Mouse (Mus musculus): ENCODE measurements around the gene Ctso. TPM values are rescaled to one million over a fixed set of nuclear protein-coding genes. Genes with fewer than 3 reads are reported as not detected.

The Ctso gene
- total RNA-seq, 1 experiment: 0.49 TPM

DNA sequence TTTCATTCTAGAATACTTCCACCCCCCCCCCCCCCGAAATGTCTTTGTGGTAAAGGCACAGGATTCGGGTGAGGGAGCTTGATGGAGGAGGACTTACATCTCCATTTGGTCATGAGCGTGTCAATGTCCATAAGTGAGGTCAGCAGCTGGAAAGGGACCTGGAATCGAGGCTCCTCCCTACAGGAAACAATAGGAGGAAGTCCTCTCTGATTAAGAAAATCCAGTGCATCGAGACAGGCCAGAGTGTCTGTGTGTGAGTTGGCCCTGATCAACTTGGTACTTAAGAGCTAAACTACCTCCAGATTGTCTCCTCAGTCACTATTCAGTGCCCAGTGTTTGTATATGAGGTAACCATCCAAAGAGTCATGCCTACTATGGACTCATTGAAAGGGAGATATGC is 28.9 kb downstream of the Ctso start:
- no peaks in the 10 kb centered on the region for H3K9me3 ChIP-seq (ENCODE audit: control insufficient read depth, insufficient read depth, low read depth, low read length)
- H3K36me3 ChIP-seq (ENCODE audit: control insufficient read depth, insufficient read depth, low read length, poor library complexity, severe bottlenecking): no peaks in the 10 kb centered on the region
- TF ChIP-seq HCFC1 (IDR thresholded peaks at IDR 0.05; ENCODE audit: borderline replicate concordance, insufficient read depth, low read length) (no peak), ZC3H11A (IDR thresholded peaks at IDR 0.05; ENCODE audit: borderline replicate concordance, low read depth, low read length) (no peak), MAFK (IDR thresholded peaks at IDR 0.05; ENCODE audit: insufficient read depth, low read depth, low read length) (no peak), ZNF384 (IDR thresholded peaks at IDR 0.05; ENCODE audit: low read depth, low read length) (no peak), CHD2 (IDR thresholded peaks at IDR 0.05; ENCODE audit: low read depth, low read length) (no peak)
- DNase-seq (ENCODE audit: low read depth, low spot score): no peak
- no peak overlapping the region for H3K4me3 ChIP-seq (ENCODE audit: insufficient read depth in 1 of 2, low read depth in 1 of 2, low read length in 2 of 2, poor library complexity in 1 of 2, severe bottlenecking in 1 of 2)
- in situ Hi-C loops (cut with MboI; ENCODE audit: low sequenced_read_pairs in 2 of 2, unreplicated experiment in 2 of 2): no loop called here
- H3K27ac ChIP-seq (ENCODE audit: insufficient read depth, low read depth, low read length, poor library complexity, severe bottlenecking): no peak overlapping the region
- no peaks in the 10 kb centered on the region for H3K4me1 ChIP-seq (ENCODE audit: control insufficient read depth in 2 of 2, insufficient read depth in 2 of 2, low read length in 2 of 2, poor library complexity in 1 of 2)
- H3K9ac ChIP-seq (ENCODE audit: insufficient read depth, low read depth, low read length, poor library complexity, severe bottlenecking): no peak overlapping the region

DNA sequence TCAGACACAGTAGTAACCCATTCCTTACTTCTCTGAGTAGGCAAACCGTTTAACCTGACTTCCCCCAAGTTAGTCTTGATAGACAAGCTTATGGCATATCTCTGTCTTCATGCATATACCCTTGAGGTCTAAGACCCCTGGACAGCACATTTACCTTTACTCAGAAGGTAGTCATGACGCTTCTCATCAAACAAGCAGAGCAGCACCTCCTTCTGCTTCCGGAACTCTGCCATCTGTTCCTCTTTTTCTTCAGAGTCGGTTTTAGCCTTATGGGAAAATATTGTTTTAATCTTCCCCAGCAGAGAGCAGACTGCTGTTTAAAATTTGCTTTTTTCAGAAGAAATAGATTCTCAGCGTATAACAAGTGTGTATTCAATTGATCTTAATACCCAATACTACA is 31.4 kb downstream of the Ctso start:
- DNase-seq (ENCODE audit: low read depth, low spot score): no peak
- in situ Hi-C loops (cut with MboI; ENCODE audit: low sequenced_read_pairs in 2 of 2, unreplicated experiment in 2 of 2): no loop called here

DNA sequence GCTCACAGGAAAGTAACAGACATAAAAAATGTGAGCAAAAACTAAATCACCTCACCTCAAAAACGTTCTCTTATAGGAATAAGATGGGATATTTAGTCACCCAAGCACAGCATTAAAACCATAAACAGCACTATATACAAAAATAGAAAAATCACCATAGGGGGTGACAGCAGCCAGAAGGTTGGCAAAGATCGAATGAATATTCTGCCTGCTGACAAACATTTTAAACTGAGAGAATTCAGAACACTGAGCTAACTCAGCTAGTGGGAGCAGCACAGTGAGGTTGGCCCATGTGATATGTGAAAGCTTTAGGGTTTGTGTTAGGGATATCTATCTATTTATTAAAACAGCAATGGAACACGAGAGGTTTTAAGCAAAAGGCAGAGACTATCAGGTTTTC is 32.2 kb downstream of the Ctso start:
- DNase-seq (ENCODE audit: low read depth, low spot score): no peak
- in situ Hi-C loops (cut with MboI; ENCODE audit: low sequenced_read_pairs in 2 of 2, unreplicated experiment in 2 of 2): no loop called here
- no peaks in the 10 kb centered on the region for H3K4me1 ChIP-seq (ENCODE audit: control insufficient read depth in 2 of 2, insufficient read depth in 2 of 2, low read length in 2 of 2, poor library complexity in 1 of 2)
- TF ChIP-seq HCFC1 (IDR thresholded peaks at IDR 0.05; ENCODE audit: borderline replicate concordance, insufficient read depth, low read length): no peak
- no peak for TF ChIP-seq ZNF384 (IDR thresholded peaks at IDR 0.05; ENCODE audit: low read depth, low read length)
- no peak for TF ChIP-seq CHD2 (IDR thresholded peaks at IDR 0.05; ENCODE audit: low read depth, low read length)
- TF ChIP-seq ZC3H11A (IDR thresholded peaks at IDR 0.05; ENCODE audit: borderline replicate concordance, low read depth, low read length): no peak
- TF ChIP-seq MAFK (IDR thresholded peaks at IDR 0.05; ENCODE audit: insufficient read depth, low read depth, low read length): no peak
- H3K9me3 ChIP-seq (ENCODE audit: control insufficient read depth, insufficient read depth, low read depth, low read length): no peaks in the 10 kb centered on the region
- H3K36me3 ChIP-seq (ENCODE audit: control insufficient read depth, insufficient read depth, low read length, poor library complexity, severe bottlenecking): no peaks in the 10 kb centered on the region
- H3K27ac ChIP-seq (ENCODE audit: insufficient read depth, low read depth, low read length, poor library complexity, severe bottlenecking): no peak overlapping the region
- H3K9ac ChIP-seq (ENCODE audit: insufficient read depth, low read depth, low read length, poor library complexity, severe bottlenecking): no peak overlapping the region
- H3K4me3 ChIP-seq (ENCODE audit: insufficient read depth in 1 of 2, low read depth in 1 of 2, low read length in 2 of 2, poor library complexity in 1 of 2, severe bottlenecking in 1 of 2): no peak overlapping the region

More for the DNA sequence above, 31.4 kb downstream of the Ctso start:
- H3K27ac ChIP-seq (ENCODE audit: insufficient read depth, low read depth, low read length, poor library complexity, severe bottlenecking): no peak overlapping the region
- no peaks in the 10 kb centered on the region for H3K9me3 ChIP-seq (ENCODE audit: control insufficient read depth, insufficient read depth, low read depth, low read length)
- TF ChIP-seq ZNF384 (IDR thresholded peaks at IDR 0.05; ENCODE audit: low read depth, low read length) (no peak), CHD2 (IDR thresholded peaks at IDR 0.05; ENCODE audit: low read depth, low read length) (no peak), HCFC1 (IDR thresholded peaks at IDR 0.05; ENCODE audit: borderline replicate concordance, insufficient read depth, low read length) (no peak), MAFK (IDR thresholded peaks at IDR 0.05; ENCODE audit: insufficient read depth, low read depth, low read length) (no peak), ZC3H11A (IDR thresholded peaks at IDR 0.05; ENCODE audit: borderline replicate concordance, low read depth, low read length) (no peak)
- H3K36me3 ChIP-seq (ENCODE audit: control insufficient read depth, insufficient read depth, low read length, poor library complexity, severe bottlenecking): no peaks in the 10 kb centered on the region
- no peak overlapping the region for H3K4me3 ChIP-seq (ENCODE audit: insufficient read depth in 1 of 2, low read depth in 1 of 2, low read length in 2 of 2, poor library complexity in 1 of 2, severe bottlenecking in 1 of 2)
- no peaks in the 10 kb centered on the region for H3K4me1 ChIP-seq (ENCODE audit: control insufficient read depth in 2 of 2, insufficient read depth in 2 of 2, low read length in 2 of 2, poor library complexity in 1 of 2)
- no peak overlapping the region for H3K9ac ChIP-seq (ENCODE audit: insufficient read depth, low read depth, low read length, poor library complexity, severe bottlenecking)

DNA sequence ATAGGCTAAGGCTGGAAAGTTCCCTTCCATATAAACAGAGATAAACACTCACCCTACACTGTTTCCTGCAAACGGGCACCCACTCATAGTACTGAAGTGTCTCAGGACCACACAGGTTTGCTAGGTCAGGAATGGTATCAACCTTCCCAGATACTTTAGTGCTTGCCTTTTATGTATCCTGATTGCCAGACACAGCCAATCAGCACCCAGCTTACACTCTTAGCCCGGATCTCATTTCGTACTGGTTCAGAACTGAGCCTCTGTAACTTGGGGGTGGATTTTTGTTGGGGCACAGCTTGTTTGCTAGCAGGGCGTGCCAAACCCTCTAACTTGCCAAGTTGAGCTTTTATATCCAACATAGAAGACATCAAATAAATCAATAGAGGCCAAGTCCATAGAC is 43.2 kb downstream of the Ctso start:
- in situ Hi-C loops (cut with MboI; ENCODE audit: low sequenced_read_pairs in 2 of 2, unreplicated experiment in 2 of 2): no loop called here
- no peaks in the 10 kb centered on the region for H3K4me1 ChIP-seq (ENCODE audit: control insufficient read depth in 2 of 2, insufficient read depth in 2 of 2, low read length in 2 of 2, poor library complexity in 1 of 2)
- no peak for DNase-seq (ENCODE audit: low read depth, low spot score)
- H3K36me3 ChIP-seq (ENCODE audit: control insufficient read depth, insufficient read depth, low read length, poor library complexity, severe bottlenecking): no peaks in the 10 kb centered on the region
- H3K4me3 ChIP-seq (ENCODE audit: insufficient read depth in 1 of 2, low read depth in 1 of 2, low read length in 2 of 2, poor library complexity in 1 of 2, severe bottlenecking in 1 of 2): no peak overlapping the region
- H3K9ac ChIP-seq (ENCODE audit: insufficient read depth, low read depth, low read length, poor library complexity, severe bottlenecking): no peak overlapping the region
- TF ChIP-seq HCFC1 (IDR thresholded peaks at IDR 0.05; ENCODE audit: borderline replicate concordance, insufficient read depth, low read length): no peak
- no peak for TF ChIP-seq ZC3H11A (IDR thresholded peaks at IDR 0.05; ENCODE audit: borderline replicate concordance, low read depth, low read length)
- no peak for TF ChIP-seq ZNF384 (IDR thresholded peaks at IDR 0.05; ENCODE audit: low read depth, low read length)
- TF ChIP-seq CHD2 (IDR thresholded peaks at IDR 0.05; ENCODE audit: low read depth, low read length): no peak
- TF ChIP-seq MAFK (IDR thresholded peaks at IDR 0.05; ENCODE audit: insufficient read depth, low read depth, low read length): no peak
- H3K9me3 ChIP-seq (ENCODE audit: control insufficient read depth, insufficient read depth, low read depth, low read length): no peaks in the 10 kb centered on the region
- no peak overlapping the region for H3K27ac ChIP-seq (ENCODE audit: insufficient read depth, low read depth, low read length, poor library complexity, severe bottlenecking)

DNA sequence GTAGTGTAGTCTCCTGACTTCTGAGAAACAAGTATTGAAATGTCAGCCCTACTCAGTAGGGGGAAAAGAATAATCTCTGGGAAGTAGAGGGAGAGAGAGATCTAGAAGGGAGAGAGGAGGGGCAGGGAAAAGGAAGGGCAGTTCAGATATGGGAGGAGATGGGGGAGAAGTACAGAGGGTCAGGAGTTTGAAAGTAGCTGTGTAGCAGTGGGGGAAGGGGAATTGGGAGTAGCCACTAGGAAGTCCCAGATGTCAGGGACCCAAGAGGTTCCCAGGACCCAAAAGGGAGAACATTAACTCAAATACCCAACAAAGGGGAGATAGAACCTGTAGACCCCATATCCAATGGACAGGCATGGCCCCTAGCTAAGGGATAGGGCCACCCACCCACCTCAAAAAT is 43.7 kb downstream of the Ctso start, which contains the start of gene Tdo2:
Gene Tdo2, minus strand, starts transcription at position 101 of the 400 bp plus-strand sequence.
- no peak within 1 kb of the TSS for H3K9ac ChIP-seq (ENCODE audit: insufficient read depth, low read depth, low read length, poor library complexity, severe bottlenecking)
- no peak within 1 kb of the TSS for H3K4me3 ChIP-seq (ENCODE audit: insufficient read depth in 1 of 2, low read depth in 1 of 2, low read length in 2 of 2, poor library complexity in 1 of 2, severe bottlenecking in 1 of 2)
- DNase-seq (ENCODE audit: low read depth, low spot score): no peak
- H3K9me3 ChIP-seq (ENCODE audit: control insufficient read depth, insufficient read depth, low read depth, low read length): no peaks in the 10 kb centered on the region
- H3K4me1 ChIP-seq (ENCODE audit: control insufficient read depth in 2 of 2, insufficient read depth in 2 of 2, low read length in 2 of 2, poor library complexity in 1 of 2): no peaks in the 10 kb centered on the region
- no peaks in the 10 kb centered on the region for H3K36me3 ChIP-seq (ENCODE audit: control insufficient read depth, insufficient read depth, low read length, poor library complexity, severe bottlenecking)
- H3K27ac ChIP-seq (ENCODE audit: insufficient read depth, low read depth, low read length, poor library complexity, severe bottlenecking): no peak within 1 kb of the TSS
- in situ Hi-C loops (cut with MboI; ENCODE audit: low sequenced_read_pairs in 2 of 2, unreplicated experiment in 2 of 2): no loop called here
- TF ChIP-seq ZNF384 (IDR thresholded peaks at IDR 0.05; ENCODE audit: low read depth, low read length) (no peak), MAFK (IDR thresholded peaks at IDR 0.05; ENCODE audit: insufficient read depth, low read depth, low read length) (no peak), ZC3H11A (IDR thresholded peaks at IDR 0.05; ENCODE audit: borderline replicate concordance, low read depth, low read length) (no peak), CHD2 (IDR thresholded peaks at IDR 0.05; ENCODE audit: low read depth, low read length) (no peak), HCFC1 (IDR thresholded peaks at IDR 0.05; ENCODE audit: borderline replicate concordance, insufficient read depth, low read length) (no peak)

Measured in ES-E14 (cell line).